Mouse (Mus musculus): ENCODE data around the gene Olfr1023.

DNA sequence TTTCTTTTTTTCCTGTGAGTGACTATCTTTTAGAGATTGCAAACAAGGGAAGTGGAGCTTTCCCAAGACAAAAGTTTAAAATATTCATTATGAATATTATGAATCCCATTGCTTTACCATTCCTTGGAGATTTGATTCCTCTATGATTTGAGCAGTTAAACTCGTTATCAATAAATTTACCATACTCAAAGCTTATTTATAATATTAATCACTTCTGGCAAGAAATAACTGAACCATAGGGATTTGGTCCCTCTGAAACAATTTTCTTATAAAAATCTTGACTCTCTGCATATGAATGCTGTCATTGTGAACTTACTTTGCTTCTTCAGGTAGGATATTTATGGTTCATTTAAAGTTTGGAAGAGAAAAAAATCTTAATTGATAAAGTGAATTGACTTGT lies 29.5 kb downstream of the Olfr1023 start, which contains the start of gene Olfr1025-ps1:
- TF ChIP-seq CTCF (conservative IDR thresholded peaks at IDR 0.05; ENCODE audit: low read length) (no peak), POU5F1 (IDR thresholded peaks at IDR 0.05; ENCODE audit: borderline replicate concordance, low read length) (no peak), NANOG (IDR thresholded peaks at IDR 0.05; ENCODE audit: borderline replicate concordance, low read length) (no peak)

Measured in E14TG2a.4 (cell line).